Mouse (Mus musculus): ENCODE results near the gene Btbd16. TPM values are rescaled to one million over a fixed set of nuclear protein-coding genes. Genes with fewer than 3 reads are reported as not detected.

Gene Btbd16
- polyA plus RNA-seq, 2 experiments from 2014 or later, result 6.3 to 7.4 TPM

DNA sequence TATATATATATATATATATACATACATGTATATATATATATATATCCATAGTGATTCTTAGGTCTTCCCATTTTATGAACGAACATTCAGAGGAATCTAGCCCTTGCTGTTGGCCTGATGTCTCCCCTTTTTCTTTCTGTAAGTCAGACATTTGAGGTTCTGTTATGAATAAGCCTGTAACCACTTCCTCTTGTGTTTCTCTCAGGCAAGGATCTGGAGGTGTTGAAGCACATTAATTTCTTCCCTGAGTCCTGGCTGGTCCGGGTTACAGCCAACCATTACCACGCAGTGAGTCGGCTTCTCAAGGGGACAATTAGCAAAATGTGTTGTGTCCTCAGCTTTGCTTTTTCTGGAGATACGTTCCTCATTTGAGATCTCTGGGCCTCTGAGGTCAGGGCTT is 44.9 kb downstream of the Btbd16 start:
- ATAC-seq, result peak; percentile 83

DNA sequence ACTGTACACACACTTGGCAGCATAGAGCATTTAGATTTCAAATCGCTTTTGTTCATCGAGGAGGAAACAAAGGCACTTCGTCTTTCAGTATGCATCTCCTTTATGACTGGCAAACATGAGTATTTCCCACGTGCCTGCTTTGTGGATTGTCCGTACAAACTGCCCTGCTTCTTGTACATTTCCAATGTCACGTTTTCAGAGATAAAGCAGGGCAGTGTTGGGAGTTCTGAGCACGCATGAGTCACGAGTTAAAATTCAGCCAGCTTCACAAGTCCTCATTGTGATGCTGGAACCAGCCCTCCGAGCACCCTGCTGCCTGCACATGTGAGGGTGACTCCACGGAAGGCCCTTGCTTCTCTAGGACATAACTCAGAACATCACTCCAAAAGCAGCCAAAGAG is 45.8 kb downstream of the Btbd16 start:
- no peak for ATAC-seq

DNA sequence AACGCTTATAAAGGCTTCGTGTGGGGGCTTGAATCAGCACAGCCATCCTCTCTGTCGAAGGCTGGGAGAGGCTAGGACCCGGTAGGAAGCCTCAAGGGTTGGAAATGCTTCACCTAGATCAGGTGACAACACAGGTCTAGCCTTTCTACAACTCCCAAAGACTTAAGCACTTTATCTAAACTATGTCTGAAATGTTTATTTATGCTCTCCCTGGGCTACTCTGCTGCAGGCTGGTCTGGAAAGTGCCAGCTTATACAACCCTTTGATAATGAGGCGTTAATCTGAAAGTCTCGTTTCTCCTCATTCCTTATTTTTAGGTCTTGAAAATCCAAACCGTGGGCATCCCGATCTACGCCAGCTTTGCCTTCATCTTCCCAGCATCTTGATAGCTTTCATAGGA is 50.1 kb downstream of the Btbd16 start:
- ATAC-seq, result no peak

DNA sequence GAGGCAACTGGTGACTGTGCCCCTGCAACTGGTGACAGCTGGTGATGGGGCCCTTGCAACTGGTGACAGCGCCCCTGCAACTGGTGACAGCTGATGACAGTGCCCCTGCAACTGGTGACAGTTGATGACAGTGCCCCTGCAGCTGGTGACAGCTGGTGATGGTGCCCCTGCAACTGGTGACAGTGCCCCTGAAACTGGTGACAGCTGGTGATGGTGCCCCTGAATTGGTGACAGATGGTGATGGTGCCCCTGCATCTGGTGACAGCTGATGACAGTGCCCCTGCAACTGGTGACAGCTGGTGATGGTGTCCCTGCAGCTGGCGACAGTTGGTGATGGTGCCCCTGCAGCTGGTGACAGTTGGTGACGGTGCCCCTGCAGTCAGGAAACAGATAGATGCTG is 52.5 kb downstream of the Btbd16 start:
- ATAC-seq, result no peak

DNA sequence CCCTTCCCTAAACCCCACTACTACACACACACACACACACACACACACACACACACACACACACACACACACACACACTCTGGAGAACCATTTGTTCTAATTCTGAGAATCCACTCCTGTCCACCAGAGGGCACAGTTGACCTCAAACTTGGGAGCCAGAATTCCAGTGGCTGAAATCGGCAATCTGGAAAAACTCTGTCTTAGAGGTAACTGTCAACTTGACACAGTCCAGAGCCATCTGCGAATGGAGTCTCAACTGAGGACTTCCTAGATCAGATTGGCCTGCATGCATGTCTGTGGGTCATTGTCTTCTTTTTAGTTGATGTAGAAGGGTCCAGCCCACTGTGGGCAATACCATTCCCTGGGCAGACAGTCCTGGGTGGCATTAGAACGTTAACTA is 53.6 kb downstream of the Btbd16 start:
- no peak for ATAC-seq

DNA sequence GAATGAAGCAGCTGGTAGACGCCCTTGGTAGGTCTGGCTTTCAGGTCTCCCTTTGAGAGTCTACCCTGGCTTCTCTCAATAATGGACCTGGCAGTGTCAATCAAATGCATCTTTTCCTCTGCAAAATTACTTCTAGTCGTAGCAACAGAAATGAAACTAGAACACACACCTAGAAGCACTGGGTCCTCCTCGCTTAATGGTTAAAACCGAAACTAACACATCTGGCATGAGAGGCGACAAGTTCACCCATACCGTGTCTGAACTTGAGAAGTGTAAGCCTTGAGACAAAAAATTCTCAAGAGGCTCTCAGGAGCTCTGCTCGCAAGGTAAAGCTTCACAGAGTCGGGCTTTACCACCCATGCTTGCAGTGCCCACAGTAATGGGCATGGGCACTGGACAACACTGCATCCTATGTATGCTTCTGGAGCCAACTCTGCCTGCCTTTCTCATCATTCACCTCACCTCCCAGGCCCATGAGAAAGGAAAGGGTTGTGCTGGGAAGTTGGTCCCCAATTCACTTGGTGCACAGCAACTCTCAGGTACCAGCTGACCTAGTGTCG is 54.1 kb downstream of the Btbd16 start:
- peak; percentile 90 for ATAC-seq

DNA sequence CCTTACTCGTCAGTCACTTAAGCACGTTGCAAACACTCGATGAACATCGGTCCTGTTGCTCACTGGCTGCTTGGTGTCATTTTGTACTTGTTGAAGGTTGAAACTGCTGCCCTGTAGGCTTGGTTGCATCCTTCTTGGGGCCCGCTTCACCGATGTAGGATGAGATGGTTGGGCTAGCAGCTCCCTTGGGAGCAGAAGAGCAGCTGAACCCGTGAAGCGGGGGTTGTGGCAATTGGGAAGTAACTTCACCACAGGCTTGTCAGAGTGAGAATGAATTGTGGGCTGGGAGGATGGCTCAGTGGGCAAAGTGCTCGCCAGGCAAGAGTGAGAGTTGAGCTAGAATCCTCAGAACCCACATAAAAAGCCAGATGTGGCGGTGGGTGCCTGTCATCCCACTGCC is 54.6 kb downstream of the Btbd16 start:
- ATAC-seq, result peak; percentile 10

DNA sequence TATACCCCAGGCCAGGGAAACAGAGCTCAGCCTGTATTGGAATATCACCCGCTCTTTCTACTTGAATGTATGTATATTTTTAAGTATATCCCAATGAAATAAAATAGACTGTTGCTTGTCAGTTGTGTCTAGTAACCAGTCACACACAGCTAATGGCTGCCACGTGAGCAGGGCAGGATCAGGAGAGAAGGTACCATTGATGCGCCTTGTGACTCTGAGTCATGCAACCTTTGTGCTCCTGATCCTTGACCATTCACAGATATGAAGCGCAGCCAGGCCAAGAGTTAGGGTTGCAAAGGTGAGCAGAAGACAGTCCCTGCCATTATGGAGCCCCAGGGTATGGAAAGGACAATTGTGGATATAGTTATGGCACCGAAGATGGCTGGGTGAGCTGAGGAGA is 57.7 kb downstream of the Btbd16 start:
- ATAC-seq, result no peak

DNA sequence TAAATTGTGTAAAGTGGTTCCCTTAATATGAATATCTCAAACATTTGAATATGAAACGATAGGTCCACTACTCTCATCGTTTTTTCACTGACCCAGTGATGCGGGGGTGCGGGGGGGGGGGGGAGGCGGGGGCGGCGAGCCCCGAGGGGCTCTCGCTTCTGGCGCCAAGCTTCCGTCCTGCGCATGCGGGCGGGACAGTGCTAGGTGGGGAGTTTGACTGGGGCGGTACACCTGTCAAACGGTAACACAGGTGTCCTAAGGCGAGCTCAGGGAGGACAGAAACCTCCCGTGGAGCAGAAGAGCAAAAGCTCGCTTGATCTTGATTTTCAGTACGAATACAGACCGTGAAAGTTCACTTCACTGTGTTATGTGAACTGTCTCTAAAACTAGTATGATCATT is 60.4 kb downstream of the Btbd16 start:
- ATAC-seq, result peak; percentile 99

DNA sequence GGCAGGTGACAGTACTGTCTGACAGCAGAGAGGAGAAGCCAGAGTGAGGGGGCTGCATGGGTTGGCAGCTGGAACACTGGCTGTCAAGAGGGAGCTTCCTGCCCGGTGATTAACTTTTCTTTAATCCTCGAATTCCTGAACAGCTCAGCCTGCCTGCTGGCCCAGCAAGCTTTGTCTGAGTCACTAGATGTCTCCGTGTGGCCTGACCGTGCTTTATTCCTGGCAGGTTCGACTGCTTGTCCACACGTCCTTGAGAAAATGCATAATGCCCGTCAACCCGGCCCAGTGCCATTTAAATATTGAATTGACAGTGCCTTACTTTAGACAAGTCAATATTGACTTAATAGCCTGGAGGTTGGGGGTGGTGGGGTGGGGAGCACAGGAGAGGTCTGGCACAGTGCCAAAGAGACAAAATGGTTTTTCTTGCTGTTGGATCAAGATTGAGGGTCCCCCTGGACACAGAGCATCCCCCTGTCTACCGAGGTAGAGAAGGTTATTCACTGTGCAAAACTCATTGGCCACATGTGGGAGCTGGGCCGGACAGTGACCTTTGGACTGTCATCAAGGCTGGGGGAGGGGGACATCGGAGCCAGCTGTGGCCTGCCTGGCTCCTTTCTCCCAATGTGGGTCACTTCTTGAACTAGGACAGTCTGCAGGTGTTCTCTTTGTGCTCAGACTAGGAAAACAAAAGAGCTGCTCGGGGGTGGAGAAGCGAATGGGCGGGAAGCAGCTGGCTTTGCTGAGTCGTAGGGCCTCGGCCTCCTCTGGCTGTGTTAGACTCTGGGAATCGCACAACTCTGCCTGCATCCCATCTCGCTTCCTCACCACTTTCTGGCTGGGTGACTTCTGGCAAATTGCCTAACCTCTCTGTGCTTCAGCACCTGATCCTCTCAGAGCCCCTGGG is 61.3 kb downstream of the Btbd16 start:
- ATAC-seq, result no peak

DNA sequence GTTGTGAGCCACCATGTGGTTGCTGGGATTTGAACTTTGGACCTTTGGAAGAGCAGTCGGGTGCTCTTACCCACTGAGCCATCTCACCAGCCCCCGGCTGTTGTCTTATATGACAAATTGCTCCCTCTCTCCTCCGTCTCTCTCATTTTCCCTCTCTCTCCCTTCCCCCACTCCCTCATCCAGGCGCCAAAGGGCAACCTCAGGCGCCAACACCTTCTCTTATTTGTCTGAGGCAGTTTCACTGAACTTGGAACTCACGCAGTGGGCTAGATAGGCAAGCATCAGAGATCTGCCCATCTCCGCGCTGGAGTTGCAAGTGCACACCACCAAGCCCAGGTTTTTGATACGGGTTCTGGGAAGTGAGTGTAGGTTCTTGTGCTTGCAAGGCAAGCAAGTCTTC is 62.2 kb downstream of the Btbd16 start:
- ATAC-seq, result no peak

DNA sequence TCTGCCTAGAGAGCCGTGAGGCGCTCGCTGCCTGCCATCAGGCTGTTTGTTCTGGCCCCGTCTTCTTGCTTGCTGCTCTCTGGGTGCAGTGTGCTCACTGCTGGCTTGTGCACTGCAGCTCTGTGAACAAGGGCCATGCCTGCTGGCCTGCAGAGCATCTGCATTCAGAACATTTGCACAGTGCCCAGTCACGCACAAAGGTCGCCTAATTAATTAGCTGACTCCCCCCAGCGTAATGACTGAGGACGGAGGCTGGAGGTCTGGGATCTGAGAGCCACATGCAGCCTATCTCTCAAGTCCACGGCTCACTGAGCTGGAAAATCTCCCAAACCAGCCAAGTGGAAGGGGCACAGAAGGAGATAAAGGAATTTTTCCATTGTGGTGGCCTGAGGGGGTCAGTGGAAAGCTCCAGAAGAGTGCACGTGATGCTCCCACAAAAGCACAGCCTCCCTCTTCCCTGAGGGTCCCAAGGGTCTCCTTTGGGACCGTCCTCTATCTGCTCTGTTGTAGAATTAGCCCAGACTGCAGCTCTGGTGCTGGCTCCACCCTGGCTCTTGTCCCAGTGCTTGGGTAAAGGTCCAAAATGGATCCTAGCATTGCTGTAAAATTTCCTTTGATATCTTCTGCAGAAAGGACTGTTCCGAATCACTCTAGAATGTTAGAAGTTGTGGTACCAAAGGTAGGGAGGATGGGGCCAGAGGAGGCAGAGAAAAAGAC is 64.2 kb downstream of the Btbd16 start:
- no peak for ATAC-seq

DNA sequence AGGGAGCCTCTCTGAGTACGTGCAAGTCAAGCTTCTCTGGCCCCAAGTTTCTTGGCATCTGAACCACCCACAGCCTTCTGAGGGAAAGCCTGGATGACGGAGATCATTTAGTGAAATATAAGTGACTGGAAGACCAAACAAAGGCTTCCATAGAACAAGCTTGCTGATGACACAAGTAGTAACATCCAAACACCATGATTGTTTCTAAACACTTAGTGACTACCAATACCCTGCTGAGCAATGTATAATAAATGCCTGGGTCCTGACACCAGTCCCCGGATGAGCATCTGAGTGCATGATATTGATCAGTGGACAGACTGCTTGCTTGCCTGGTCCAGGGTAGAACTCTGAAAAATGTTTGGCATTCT is 64.8 kb downstream of the Btbd16 start:
- no peak for ATAC-seq

DNA sequence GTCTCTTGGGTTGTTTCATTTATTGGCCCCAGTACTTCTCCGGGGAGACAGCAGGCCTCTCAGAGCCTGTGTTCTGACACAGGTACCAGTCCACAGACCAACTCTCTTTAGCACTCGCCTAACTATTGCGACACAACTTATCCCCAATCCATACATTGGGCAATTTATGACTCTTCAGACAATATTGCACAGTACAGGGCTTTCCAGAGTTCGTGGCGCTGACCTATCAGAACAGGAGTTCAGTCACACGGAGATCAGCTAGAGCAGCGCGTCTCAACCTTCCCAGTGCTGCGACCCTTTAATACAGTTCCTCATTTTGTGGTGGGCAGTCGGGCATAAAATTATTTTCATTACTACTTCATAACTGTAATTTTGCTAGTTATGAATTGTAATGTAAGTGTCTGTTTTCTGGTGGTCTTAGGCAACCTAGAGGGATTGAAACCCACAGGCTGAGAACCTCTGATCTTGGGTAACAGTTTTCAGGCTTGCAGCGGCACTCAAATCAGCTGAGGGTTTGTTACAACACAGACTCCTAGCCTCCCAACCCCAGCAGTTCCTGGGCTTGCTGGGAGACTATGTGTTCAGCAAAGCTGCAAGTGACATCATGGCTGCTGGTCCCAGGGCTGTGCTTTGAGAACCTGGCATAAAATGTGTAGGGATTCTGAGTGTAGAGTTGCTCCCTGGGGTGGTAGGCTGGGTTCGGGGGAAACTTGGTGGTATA is 65.7 kb downstream of the Btbd16 start:
- ATAC-seq, result no peak

DNA sequence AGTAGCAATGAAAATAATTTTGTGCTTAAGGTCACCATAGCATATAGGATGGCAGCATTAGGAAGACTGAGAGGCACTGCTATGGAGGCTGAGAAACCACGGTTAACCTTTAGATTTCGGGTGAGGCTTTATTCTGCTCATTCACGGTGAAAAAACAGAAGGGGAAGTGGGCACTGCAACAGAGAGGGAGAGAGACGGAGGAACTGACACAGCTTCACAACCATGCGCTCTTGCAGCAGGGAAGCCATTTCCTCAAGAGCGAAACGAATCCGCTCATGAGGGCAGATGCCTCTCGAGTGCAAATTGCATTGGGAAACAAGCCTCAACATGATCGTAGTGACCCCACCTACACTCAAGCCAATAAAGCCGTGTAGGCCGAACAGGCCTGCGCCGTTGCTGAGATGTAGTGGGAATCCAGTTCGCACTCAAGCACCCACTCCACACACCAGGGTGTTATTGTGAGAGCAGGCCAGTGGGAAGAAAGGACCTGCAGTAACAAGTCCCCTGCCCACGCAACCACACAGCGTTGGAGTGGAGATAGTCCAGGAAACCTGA is 73.4 kb downstream of the Btbd16 start:
- ATAC-seq, result no peak

DNA sequence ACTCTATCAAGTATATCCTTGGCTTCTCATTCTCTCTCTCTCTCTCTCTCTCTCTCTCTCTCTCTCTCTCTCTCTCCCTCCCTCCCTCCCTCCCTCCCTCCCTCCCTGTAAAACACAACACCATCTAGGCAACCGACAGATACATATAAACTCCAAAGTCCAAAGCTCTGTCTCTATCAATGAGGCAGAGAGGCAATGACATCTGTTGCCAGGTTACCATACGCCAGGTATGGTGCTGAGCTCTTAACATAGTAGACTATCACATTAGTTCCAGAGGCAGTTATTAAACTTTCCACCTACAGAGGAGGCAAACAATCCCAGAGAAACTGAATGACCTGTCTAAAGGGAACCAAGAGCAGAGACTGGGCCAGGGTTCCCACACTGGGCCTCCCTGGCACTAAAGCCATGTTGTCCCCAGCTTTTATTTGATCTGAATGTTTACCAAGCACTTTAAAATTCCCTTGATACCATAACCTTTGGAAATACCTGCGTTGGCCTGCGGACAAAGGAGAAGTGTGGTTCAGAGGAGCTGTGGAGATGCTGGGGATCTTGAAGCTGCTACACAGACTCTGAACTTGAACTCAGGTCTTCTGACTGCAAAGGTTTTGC is 80.9 kb downstream of the Btbd16 start:
- ATAC-seq, result no peak

DNA sequence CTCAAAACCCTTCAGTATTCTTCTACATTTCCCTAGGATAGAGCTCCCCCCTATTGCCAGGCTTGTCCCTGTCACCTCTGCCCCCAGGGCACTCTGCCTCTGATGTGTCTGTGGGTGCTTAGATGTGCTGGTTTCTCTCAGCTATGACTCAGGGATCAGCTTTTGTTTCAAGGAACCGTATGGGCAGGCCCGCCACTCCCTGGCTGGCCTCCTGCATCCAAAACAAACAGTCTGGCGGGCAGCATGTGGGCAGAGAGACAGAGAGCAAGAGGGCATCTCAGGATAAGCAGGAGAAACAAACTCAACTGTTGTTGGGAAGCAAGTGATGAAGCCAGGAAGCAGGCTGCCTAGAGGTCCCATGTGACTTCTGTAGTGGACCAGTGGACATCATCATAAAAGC is 81.8 kb downstream of the Btbd16 start:
- ATAC-seq, result no peak

DNA sequence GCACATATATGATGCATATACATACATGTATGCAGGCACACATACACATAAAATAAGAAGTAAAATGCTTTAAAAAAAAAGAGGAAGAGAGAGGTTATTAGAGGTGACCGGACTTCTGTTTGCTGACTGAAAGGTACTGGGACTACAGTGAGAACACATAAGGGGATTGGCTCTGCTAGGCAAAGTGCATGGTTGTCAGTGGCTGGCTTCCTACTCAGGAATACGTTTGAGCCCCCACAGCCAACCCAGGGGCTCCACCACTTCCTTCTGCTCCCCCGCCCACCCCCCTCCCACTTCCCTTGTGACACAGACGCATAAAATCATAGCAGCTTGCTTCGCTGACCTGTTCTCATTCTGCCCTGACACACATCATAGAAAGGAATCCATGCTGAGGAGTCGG is 84.1 kb downstream of the Btbd16 start:
- ATAC-seq, result no peak

DNA sequence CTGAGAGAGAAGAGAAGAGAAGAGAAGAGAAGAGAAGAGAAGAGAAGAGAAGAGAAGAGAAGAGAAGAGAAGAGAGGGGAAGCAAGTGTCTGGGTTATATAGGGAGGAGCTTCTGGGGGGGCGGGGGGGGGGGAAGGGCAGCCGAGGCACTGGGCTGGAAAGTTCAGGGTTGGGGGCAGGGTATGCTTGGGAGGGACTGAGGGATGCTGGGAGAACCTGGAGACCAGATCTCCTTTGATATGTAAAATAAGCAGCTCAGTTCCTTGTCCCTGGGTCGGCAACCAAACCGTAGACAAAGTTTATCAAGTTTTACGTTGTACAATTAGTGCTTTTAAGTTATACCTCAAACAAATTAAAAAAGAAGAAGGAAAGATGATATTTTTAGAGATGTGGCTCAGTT is 86.1 kb downstream of the Btbd16 start:
- ATAC-seq, result no peak

DNA sequence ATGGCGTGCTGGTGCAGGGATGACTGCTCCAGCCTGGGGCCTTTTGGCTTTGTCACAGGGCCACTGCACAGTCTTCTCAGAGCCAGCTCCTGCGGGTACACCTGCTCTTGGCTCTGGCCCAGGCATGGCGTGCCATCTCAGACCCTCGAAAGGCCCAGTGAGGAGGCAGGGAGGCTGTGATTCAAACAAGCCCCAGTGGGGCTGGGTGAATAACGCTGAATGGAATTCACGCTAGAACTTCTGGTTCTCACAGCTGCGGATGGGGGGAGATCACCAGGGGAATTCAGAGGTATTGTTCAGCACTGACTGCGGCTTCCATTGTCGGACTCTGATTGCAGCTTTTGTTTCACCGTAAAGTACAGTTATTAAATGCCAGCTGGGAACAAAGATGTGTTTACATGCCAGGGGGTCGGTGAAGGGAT is 86.9 kb downstream of the Btbd16 start:
- ATAC-seq, result no peak

DNA sequence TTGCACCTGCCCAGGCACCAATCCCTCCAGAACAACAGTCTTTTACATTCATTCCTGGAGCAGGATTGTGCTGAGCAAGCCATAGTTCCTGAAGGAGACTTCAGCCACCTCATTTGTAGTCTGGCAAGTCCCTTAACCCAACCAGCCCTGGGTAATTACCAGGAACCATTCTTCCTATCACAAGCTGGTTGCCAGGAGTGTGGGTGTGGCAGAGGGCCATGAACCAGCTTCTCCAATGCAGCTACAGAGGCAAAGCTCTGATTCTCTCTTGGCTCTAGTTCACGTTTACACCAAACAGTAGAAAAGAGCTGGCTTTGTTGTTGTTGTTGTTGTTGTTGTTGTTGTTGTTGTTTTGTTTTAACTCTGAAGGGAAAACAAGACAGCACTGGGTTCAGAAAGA is 88.6 kb downstream of the Btbd16 start:
- no peak for ATAC-seq

DNA sequence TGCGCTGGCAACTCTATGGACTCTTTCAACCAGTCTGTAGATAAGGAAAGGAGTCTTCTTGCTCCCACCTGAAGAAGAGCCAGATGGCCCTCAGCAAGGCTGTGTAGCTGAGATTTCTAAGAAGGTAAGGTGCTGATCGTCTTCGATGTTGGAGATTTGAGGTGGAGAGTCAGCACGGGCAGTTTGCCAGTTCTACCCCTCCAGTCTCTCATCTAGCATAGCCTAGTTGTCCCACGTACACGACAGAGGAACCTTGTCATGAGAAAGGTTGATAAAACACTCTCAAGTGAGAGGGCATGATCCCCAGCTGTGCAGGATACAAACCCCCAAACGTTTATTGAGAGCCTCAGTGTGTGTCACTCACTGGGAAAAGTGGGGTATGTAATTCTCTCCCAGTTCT is 90.8 kb downstream of the Btbd16 start:
- ATAC-seq, result no peak

Measured in CD4-positive, CD25-positive, alpha-beta regulatory T cell, adult 4 months (primary cell).